Comparison of ENCODE assay signal across 8 mouse cellular contexts in the genomic region with DNA sequence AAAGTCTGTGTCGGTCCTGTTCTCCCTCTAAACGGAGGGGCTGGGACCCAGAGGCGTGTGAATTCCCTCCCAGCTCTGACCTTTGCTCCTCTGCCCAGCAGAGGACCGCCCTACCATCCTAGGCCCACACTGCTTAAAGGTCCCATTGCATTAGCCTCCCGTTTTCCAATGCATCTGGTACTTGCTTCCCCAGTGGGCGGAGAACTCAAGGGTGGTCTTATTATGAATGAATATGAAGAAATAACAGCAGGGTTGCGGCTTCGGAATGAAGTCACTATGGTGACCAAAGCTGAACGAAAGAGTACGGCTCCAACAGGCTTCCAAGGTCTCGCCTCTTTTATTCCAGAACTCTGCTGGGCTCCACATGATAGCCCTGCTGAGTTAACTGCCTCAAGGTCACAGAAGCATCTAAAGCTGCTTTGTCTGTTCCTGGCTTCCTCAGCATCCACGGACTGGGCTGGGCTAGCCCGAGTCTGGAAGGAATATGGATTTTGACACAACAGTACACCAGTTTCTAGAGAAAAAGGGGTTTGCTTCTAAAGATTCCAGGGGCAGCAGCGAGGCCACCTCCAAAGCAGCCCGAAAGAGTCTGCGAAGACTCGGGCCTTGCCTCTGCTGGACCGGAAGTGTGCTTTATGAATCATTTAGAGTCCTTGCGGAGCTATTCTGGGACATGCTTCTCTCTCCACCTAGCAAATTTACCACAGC. TPM values are rescaled to one million over a fixed set of nuclear protein-coding genes. Genes with fewer than 3 reads are reported as not detected.
DNase-seq lines count a peak whose midpoint lies in the region; ATAC-seq and TF ChIP-seq lines count a peak whose summit lies in the region.

No protein-coding gene starts in this region.

- no peaks in the 10 kb centered on the region for H3K9me3 ChIP-seq in hindbrain, embryonic 15.5 days

- peak; percentile 11 for DNase-seq in kidney, postnatal 14 days
- DNase-seq in kidney, adult 11 months, result no peak
- peak; percentile 12 for DNase-seq in brain, embryonic 18.5 days (ENCODE audit: low read depth, low spot score)
- DNase-seq in retina, embryonic 14.5 days (ENCODE audit: low spot score), result peak; percentile 70
- no peak for DNase-seq in spleen, adult 12 weeks (ENCODE audit: low spot score)
- DNase-seq in layer of hippocampus, adult 2 months (ENCODE audit: low spot score in 2 of 2), result no peak
- no peak for DNase-seq in left cerebral cortex, adult 18-20 months (ENCODE audit: low spot score in 2 of 2)

- H3K4me3 ChIP-seq in hindbrain, embryonic 15.5 days, result no peak overlapping the region
- H3K4me3 ChIP-seq in layer of hippocampus, adult 2 months, result no peak overlapping the region

- peak overlapping the region; percentile 7; the same call in 1 of the 2 replicates for H3K27ac ChIP-seq in hindbrain, embryonic 15.5 days (replicated peaks)
- no peak overlapping the region for H3K27ac ChIP-seq in layer of hippocampus, adult 2 months

- peaks cover 8% of the 10 kb centered on the region; the same call in 1 of the 2 replicates for H3K4me1 ChIP-seq in hindbrain, embryonic 15.5 days (replicated peaks)

- H3K36me3 ChIP-seq in hindbrain, embryonic 15.5 days, result no peaks in the 10 kb centered on the region

- WGBS in hindbrain, embryonic 15.5 days, result 33% methylated on average over 19 of the region's 19 CpGs

- H3K27me3 ChIP-seq in hindbrain, embryonic 15.5 days, result no peaks in the 10 kb centered on the region

- peak; percentile 74 for ATAC-seq in hindbrain, embryonic 15.5 days (ENCODE audit: low FRiP score, low read depth)

- H3K9ac ChIP-seq in hindbrain, embryonic 15.5 days, result no peak overlapping the region

- no peak for TF ChIP-seq CTCF in layer of hippocampus, adult 2 months (conservative IDR thresholded peaks at IDR 0.05)

- no peak overlapping the region for H3K4me2 ChIP-seq in hindbrain, embryonic 15.5 days

RNA-seq across cellular contexts. Expression of a gene that starts 14.6 kb away (rescaled TPM):
- polyA plus RNA-seq in hindbrain, embryonic 15.5 days (2015; fragmentation: Nextera tagmentation; extraction: Ambion mirVana), result 26.8 and 31.5 TPM in 2 replicates
- total RNA-seq in layer of hippocampus, adult 2 months (2021), result 10 to 100 TPM; 72.4 to 77.3 TPM
- 10 to 100 TPM; 61.2 to 65.4 TPM for total RNA-seq in left cerebral cortex, adult 18-20 months (2021)

Comparison
In these comparisons a context has a peak if more than half of its experiments do, and no peak if none do; other contexts are left out.
1. DNase-seq: peak in kidney, postnatal 14 days (single experiment), brain, embryonic 18.5 days (single experiment) and retina, embryonic 14.5 days (single experiment); none in kidney, adult 11 months (single experiment), spleen, adult 12 weeks (single experiment), layer of hippocampus, adult 2 months (0 of 2) and left cerebral cortex, adult 18-20 months (0 of 2).